Mouse (Mus musculus) telencephalon, adult 2 months (tissue): ENCODE measurements around the gene Slc30a1.

Experiments
- DNase-seq: peaks from one replicate; pipeline ENCODE4 v3.0.0-alpha.2; 2011; ENCODE audit warnings: low read depth, low spot score

Gene Slc30a1

GRCm38 (mm10) chr1:191906571-191907430 is at the start of gene Slc30a1:
Gene Slc30a1, plus strand, starts transcription at chr1:191906767.
- DNase-seq: peak; percentile 91

DNA sequence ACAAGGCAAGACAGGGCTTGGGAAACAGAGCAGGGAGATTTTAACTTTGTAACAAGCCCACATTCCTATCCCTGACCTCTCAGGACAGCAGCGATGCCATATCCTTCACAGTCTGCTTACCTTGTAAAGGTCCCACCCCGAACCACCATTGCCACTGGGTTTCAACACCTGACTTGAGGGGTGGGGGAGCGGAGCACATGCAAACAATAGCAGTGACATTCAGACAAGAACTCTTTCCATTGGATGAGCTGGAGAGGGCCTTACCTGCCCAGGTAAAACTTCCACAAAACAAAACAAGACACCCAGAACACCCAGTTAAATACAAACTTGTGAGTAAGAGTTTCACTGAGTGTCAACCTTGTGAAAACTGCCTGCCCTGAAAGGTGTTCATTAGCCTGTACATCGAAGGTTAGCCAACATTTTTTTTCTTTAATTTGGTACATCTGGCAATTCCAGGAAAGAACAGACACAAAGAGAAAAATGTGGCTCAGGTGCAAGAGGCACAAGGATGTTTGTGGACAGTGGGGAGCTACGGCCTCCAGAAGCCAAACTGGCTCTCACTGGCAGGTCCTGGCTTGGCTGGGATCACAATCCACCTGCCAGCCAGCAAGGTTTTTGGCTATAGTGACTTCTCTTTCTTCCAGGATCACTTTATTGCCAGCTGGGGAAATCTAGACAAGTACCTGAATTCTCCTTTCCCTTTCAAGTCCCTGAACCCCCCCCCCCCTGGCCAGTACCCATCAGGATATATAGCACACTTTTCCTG is 49.5 kb upstream of the Slc30a1 start:
- no peak for DNase-seq

- DNase-seq: no peak
These were observed 48.4 kb upstream of the Slc30a1 start for GRCm38 (mm10) chr1:191858136-191858535.

DNA sequence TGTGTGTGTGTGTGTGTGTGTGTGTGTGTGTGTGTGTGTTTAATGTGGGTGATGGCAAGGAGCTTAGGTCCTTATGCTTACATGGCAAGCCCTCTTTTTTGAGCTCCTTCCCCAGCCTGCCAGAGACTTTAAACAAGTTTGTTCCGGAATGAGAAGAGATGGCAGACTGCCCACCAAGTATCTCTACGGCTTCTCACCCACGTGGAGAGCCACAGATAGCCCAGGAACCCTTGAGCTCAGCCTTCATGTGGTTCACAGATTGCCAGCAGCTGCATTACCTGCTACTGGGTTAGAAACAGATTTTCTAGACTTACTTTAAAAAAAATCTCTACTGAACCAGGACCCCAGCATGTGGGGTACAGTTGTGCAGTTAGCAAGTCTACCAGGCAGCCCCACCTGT is 46.7 kb upstream of the Slc30a1 start:
- no peak for DNase-seq

DNA sequence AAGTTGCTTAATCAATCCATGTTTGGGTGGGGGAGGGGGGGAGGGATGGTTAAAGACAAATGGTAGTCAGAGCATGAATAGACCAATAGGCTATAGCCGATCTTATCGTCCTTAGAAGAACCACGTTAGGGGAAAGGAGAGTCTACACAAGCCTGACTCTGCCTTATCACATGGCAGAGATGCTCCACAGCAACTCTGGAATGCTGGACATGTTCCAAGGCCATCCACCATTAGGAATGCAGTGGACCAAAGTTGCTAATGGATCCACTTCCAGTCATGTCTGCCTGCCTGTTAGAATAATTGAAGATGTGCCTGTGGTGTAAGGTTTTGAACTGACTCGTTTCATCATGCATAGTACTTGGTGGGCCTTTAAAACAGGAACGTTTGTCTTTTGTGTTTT is 45.3 kb upstream of the Slc30a1 start:
- DNase-seq: no peak

- no peak for DNase-seq
These were observed 42.6 kb upstream of the Slc30a1 start for GRCm38 (mm10) chr1:191863833-191864550.

DNA sequence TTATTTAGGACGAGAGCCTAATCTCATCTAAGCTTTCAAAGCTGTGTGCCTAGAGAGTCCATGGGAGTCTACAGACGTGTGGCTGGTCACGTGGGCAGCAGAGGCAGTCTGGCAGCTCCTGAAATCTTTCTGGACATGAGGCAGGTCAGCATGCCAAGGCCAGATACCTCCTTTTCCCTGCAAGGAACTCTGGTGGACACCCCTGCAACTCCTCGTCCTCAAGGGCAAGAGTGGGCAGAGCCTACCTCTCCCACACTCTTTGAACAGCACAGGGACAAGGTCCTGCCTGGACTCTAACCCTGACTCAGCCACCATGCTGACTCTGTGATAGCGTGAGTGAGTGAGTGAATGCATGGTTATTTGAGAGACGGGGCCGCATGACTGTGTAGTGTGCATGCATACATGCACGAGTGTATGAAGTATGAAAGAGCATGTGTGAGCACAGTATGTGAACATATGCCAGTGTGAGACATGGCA is 42.0 kb upstream of the Slc30a1 start:
- no peak for DNase-seq

DNA sequence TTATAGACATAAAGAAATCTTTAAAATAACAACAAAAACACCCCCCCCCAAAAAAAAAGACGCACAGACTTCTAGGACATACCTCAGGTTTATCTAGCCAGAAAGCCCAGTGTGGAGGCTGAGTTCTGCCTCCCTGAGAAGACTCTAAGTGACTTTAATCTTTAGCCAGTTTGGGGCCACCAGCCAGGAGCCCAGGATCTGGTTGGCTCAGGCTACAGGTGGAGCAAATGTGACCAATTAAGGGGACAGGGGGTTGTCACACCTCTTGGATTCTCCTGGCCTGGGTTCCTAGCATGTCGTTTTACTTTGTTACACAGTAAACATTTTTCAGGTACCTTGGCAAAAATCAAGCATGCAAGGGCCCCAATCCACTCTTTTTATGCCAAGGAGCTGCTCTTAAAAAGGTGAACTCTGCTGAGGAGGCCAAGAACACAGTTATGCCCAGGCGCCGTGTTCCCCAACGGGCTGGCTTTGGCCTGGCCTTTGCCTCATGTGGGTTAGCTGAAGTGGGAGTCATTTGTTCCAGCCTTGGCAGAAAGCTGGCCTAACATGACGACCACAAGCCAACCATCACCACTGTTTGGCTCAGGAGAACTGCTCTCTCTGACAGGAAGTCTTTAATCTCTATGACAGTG is 34.4 kb upstream of the Slc30a1 start:
- no peak for DNase-seq

- DNase-seq: no peak
These were observed 31.6 kb upstream of the Slc30a1 start for GRCm38 (mm10) chr1:191875006-191875405.

GRCm38 (mm10) chr1:191875683-191876305 is 30.8 kb upstream of the Slc30a1 start:
- DNase-seq: no peak

- DNase-seq: no peak
These were observed 28.9 kb upstream of the Slc30a1 start for GRCm38 (mm10) chr1:191877681-191878080.

DNA sequence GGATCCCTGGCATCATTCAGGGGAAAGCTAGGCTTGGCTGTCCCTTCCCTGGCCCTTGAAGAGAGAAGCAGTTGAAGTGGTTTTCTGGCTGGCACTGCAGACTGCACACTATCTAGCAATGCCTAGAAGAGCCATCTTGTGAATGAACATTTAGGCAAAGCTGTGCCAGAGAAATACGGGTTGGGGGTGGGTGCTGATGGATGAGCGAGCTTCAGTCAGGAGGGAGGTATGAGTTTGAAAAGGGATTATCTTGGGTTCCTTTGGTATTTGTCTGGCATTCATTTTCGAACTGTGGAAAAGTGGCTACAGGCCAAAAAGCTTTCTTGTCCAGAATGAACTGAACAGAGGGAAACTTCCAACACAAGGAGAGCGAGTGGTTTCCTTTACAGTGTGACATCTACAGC is 28.0 kb upstream of the Slc30a1 start:
- no peak for DNase-seq

- DNase-seq: no peak
These were observed 26.3 kb upstream of the Slc30a1 start for GRCm38 (mm10) chr1:191880247-191880646.

DNA sequence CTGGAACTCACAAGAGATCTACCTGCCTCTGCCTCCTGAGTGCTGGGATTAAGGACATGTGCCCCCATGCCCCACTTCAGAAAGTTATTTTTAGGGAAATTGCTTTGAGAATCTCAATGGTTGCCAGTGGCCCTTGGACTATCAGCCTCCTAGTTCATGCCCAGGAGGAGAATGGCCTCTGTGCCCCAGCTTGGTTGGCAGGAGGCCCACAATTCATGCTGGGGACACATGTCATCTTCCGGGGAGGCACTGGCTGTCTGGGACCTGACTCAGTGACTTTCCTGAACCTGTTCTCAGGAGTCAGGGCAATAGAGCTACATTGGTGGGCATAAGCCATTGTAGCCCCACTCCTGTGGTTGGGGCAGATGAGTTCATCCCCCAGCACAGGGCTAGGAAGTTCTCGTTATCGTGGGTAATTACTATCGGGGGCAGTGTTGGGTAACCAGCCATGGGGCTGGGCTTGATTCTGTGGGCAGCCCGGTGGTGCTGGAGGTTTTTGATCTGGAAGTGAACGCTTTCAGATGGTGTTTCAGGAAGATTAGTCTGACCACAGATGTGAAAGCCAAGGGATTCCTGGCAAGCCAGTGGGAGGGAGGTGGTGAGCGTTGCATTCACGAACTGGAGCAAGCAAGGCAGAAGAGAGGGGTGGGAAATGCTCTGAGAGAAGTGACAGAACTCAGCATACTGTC is 25.5 kb upstream of the Slc30a1 start:
- no peak for DNase-seq

DNA sequence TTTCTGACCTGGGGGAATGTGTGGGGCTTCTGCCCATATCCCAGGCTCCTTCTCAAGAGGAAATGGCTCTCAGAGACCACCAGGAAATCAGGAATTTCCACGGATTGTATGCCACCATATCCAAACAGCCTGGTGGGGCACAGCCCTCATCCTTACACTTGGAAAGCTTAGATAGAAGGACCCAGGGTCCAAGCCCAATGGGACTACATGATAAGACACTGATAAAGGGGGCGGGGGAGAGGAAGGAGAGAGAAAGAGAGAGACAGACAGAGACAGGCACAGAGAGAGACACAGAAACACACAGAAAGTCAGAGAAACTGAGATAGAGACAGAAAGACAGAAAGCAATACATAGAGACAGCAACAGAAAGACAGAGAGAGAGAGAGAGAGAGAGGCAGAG is 24.9 kb upstream of the Slc30a1 start:
- DNase-seq: no peak

DNA sequence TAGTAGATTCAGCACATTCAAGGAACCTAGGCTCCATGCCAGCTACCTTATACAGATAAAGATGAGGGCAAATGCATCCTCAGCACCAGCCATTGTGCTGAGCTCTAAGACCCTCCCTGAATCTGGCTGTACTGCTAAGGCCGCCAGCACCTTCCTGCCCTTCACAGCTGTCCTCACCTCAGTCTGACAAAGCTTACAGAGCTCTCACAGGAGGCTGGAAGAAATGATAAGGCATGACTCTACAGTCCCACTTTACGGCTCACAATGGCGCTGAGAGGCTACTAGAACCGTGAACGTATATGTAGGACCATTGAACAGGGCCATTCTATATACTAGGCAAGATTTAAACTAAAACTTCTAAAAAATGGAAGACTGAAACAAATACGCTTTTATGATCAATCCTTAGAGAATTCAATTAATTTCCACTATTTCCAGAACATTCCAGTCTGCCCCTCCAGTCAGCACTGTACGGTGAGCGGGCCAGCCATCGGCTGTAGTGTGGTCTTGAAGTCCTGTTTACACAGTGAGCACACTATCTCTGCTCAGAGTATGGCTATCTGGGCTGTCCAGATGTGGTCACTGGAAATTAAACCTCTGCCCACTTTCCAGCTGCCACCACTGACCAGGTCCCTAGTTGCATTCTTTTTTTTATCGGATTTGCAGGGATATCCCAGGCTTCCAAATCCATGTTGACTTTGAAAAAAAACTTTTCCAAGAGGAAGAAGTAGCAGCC is 23.9 kb upstream of the Slc30a1 start:
- DNase-seq: no peak

DNA sequence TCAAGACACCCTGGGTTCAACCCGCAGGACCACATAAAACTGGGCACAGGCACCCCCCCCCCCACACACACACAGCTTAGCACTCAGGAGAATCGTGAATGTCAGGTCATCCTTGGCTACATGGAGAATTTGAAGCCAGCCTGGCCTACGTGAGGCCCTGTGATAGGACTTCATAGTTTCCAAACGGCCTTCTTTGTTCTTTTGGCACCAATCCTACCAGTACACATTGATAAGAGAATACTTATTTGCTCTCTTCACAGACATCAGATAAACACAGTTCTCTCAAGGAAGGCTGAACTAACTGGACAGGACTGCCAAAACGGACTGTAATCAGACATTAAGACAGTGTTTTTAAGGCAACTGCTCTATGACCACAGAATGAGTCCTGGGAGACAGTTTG is 22.9 kb upstream of the Slc30a1 start:
- no peak for DNase-seq

DNA sequence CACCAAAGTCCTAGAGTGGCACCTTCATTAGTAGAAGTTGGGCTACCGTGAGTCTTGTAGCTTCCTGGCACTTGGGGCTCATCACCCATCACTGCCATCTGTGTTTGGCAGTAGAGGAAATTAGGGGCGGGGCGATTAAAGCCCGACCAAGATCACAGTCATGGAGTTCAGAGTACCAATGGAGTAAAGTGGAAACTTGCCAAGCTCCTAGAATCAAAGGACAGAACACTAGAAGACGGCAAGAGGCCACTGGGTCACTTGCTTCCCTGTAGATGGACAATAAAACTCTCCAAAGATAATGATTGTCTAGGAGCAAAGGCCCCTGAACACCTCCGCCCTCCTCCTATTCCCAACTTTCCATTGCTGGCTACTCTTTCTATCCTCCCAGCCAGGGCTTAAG is 14.7 kb upstream of the Slc30a1 start:
- DNase-seq: no peak

GRCm38 (mm10) chr1:191894386-191894785 is 12.2 kb upstream of the Slc30a1 start:
- DNase-seq: peak; percentile 86

- DNase-seq: no peak
These were observed 11.7 kb upstream of the Slc30a1 start for GRCm38 (mm10) chr1:191894857-191895256.
